Mouse (Mus musculus): ENCODE results near the gene C1qtnf1. TPM values are rescaled to one million over a fixed set of nuclear protein-coding genes. Genes with fewer than 3 reads are reported as not detected.
"Not testable (repeated sequence)": the region's sequence is repeated elsewhere in the genome, so short reads cannot be mapped to it uniquely, and the experiment has no call there.

The C1qtnf1 gene
- 3.3 and 6.2 TPM in 2 replicates for polyA plus RNA-seq (2014; fragmentation: Nextera tagmentation; extraction: Ambion mirVana)

GRCm38 (mm10) chr11:118427986-118428385, at the start of gene C1qtnf1:
Gene C1qtnf1, plus strand, starts transcription at chr11:118428203.
- Histone ChIP-seq H3K27me3 (ENCODE audit: control insufficient read depth, insufficient read depth, low read length) (no peaks in the 10 kb centered on the region), H3K9me3 (ENCODE audit: control insufficient read depth, low read length) (no peaks in the 10 kb centered on the region), H3K4me3 (ENCODE audit: low read depth, low read length) (peak within 1 kb of the TSS; percentile 9; the same call in 1 of the 2 replicates), H3K4me2 (ENCODE audit: low read depth, low read length) (peak within 1 kb of the TSS; percentile 33), H3K27ac (ENCODE audit: low read depth, low read length) (no peak within 1 kb of the TSS; the same call in 1 of the 2 replicates), H3K4me1 (ENCODE audit: control insufficient read depth, insufficient read depth, low read length) (peaks cover 14% of the 10 kb centered on the region; the same call in 1 of the 2 replicates), H3K36me3 (ENCODE audit: control insufficient read depth, insufficient read depth, low read length) (no peaks in the 10 kb centered on the region), H3K9ac (replicated peaks; ENCODE audit: low read depth, low read length) (peak within 1 kb of the TSS; percentile 22)
- WGBS = 2% methylated on average over 8 of the region's 8 CpGs
- ATAC-seq (ENCODE audit: low read depth) = no peak

- Histone ChIP-seq H3K9ac (replicated peaks; ENCODE audit: low read depth, low read length) (no peak overlapping the region), H3K27ac (ENCODE audit: low read depth, low read length) (no peak overlapping the region), H3K27me3 (ENCODE audit: control insufficient read depth, insufficient read depth, low read length) (no peaks in the 10 kb centered on the region), H3K36me3 (ENCODE audit: control insufficient read depth, insufficient read depth, low read length) (no peaks in the 10 kb centered on the region), H3K4me1 (ENCODE audit: control insufficient read depth, insufficient read depth, low read length) (0 out of 2 replicates have a peak, but pooled peaks cover 3% of the 10 kb centered on the region), H3K9me3 (ENCODE audit: control insufficient read depth, low read length) (no peaks in the 10 kb centered on the region), H3K4me3 (ENCODE audit: low read depth, low read length) (no peak overlapping the region), H3K4me2 (ENCODE audit: low read depth, low read length) (no peak overlapping the region)
- 75% methylated on average over 6 of the region's 6 CpGs for WGBS
- no peak for ATAC-seq (ENCODE audit: low read depth)
These were observed 49.3 kb upstream of the C1qtnf1 start for GRCm38 (mm10) chr11:118378656-118379055.

GRCm38 (mm10) chr11:118379251-118380009, 48.6 kb upstream of the C1qtnf1 start:
- Histone ChIP-seq H3K9ac (replicated peaks; ENCODE audit: low read depth, low read length) (no peak overlapping the region), H3K4me3 (ENCODE audit: low read depth, low read length) (no peak overlapping the region), H3K27ac (ENCODE audit: low read depth, low read length) (no peak overlapping the region), H3K4me1 (ENCODE audit: control insufficient read depth, insufficient read depth, low read length) (0 out of 2 replicates have a peak, but pooled peaks cover 3% of the 10 kb centered on the region), H3K36me3 (ENCODE audit: control insufficient read depth, insufficient read depth, low read length) (no peaks in the 10 kb centered on the region), H3K4me2 (ENCODE audit: low read depth, low read length) (no peak overlapping the region), H3K9me3 (ENCODE audit: control insufficient read depth, low read length) (no peaks in the 10 kb centered on the region), H3K27me3 (ENCODE audit: control insufficient read depth, insufficient read depth, low read length) (no peaks in the 10 kb centered on the region)
- 48% methylated on average over 11 of the region's 11 CpGs for WGBS
- ATAC-seq (ENCODE audit: low read depth) = no peak

DNA sequence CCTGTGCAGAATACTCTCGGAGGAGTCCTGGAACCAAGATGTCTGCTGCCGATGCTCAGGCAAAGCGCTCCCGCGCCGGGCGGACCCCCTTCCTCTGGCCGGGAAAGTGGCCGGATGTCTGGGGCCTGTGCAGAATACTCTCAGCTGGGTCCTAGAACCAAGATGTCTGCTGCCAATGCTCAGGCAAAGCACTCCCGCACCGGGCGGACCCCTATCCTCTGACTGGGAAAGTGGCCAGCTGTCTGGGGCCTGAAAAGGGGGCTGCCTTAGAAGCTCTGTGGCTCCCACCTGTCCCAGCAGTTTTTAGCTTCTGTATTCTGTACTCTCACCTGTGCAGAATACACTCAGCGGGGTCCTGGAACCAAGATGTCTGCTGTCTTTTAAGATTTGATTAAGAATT, 40.2 kb upstream of the C1qtnf1 start:
- not testable (repeated sequence) for H3K27me3 ChIP-seq (ENCODE audit: control insufficient read depth, insufficient read depth, low read length); H3K4me3 ChIP-seq (ENCODE audit: low read depth, low read length); ATAC-seq (ENCODE audit: low read depth); H3K4me2 ChIP-seq (ENCODE audit: low read depth, low read length); H3K27ac ChIP-seq (ENCODE audit: low read depth, low read length); H3K9me3 ChIP-seq (ENCODE audit: control insufficient read depth, low read length); H3K9ac ChIP-seq (replicated peaks; ENCODE audit: low read depth, low read length); H3K4me1 ChIP-seq (ENCODE audit: control insufficient read depth, insufficient read depth, low read length); H3K36me3 ChIP-seq (ENCODE audit: control insufficient read depth, insufficient read depth, low read length)
- WGBS = 95% methylated on average over 13 of the region's 13 CpGs

DNA sequence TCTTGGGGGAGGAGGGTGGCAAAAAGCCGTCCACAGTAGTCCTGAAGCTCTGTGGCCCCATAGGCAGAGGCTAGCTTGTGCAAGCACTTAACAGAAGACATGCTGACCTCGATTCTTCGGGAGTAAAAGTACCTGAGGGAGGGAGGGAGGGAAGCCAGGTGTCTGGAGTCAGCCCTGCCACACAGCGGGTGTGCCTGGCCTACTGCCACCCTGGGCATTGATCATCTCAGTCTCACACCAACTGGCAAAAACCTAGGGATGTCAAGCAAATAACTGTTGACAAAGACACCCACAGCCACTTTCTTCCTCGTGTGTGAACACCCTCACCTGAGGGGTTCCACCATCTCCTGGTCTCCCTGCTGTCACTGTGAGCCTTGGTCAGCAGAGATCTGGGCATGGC, 34.0 kb upstream of the C1qtnf1 start:
- ATAC-seq (ENCODE audit: low read depth) = no peak
- no peak overlapping the region for H3K4me2 ChIP-seq (ENCODE audit: low read depth, low read length)
- WGBS = 92% methylated on average over 5 of the region's 5 CpGs
- no peaks in the 10 kb centered on the region for H3K9me3 ChIP-seq (ENCODE audit: control insufficient read depth, low read length)
- H3K27ac ChIP-seq (ENCODE audit: low read depth, low read length) = no peak overlapping the region
- H3K4me3 ChIP-seq (ENCODE audit: low read depth, low read length) = no peak overlapping the region
- no peaks in the 10 kb centered on the region for H3K36me3 ChIP-seq (ENCODE audit: control insufficient read depth, insufficient read depth, low read length)
- no peaks in the 10 kb centered on the region for H3K27me3 ChIP-seq (ENCODE audit: control insufficient read depth, insufficient read depth, low read length)
- no peaks in the 10 kb centered on the region for H3K4me1 ChIP-seq (ENCODE audit: control insufficient read depth, insufficient read depth, low read length)
- H3K9ac ChIP-seq (replicated peaks; ENCODE audit: low read depth, low read length) = no peak overlapping the region

- Histone ChIP-seq H3K9me3 (ENCODE audit: control insufficient read depth, low read length) (no peaks in the 10 kb centered on the region), H3K27me3 (ENCODE audit: control insufficient read depth, insufficient read depth, low read length) (no peaks in the 10 kb centered on the region), H3K4me2 (ENCODE audit: low read depth, low read length) (no peak overlapping the region), H3K27ac (ENCODE audit: low read depth, low read length) (no peak overlapping the region), H3K36me3 (ENCODE audit: control insufficient read depth, insufficient read depth, low read length) (no peaks in the 10 kb centered on the region), H3K4me1 (ENCODE audit: control insufficient read depth, insufficient read depth, low read length) (no peaks in the 10 kb centered on the region), H3K9ac (replicated peaks; ENCODE audit: low read depth, low read length) (no peak overlapping the region), H3K4me3 (ENCODE audit: low read depth, low read length) (no peak overlapping the region)
- 64% methylated on average over 6 of the region's 6 CpGs for WGBS
- no peak for ATAC-seq (ENCODE audit: low read depth)
These were observed 33.5 kb upstream of the C1qtnf1 start for GRCm38 (mm10) chr11:118394538-118394937.

DNA sequence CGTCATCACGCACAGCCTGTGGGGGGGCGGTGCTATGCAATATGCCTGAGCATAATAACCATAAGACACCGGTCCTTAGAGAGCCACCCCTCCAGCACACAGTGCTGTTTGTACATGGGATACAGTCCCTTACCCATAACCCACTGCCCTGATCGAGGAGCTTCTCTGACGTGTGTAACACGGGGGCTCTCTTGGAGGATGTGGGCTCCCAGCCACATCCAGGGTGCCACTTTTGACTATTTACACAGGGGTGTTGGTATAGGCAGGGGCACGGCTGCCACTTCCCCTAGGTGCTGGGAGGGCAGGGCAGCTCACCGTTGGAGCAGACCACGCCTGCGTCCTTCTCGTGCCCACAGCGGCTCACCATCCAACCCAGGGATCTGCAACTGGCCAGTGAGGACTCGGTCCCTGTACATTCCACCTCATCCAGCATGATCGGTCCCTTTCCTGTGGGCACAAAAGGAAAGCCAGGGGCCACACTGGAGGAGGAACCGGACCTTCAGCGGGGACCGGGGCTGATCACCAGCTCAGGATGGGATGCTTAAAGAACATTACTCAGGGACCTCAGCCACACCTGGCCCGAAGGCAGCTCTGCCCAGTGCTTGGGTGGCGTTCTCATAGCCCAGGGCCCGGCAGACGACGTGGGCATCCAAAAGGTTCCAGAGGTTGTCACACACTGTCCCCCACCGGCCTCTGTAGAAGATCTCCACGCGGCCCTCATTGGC, 30.0 kb upstream of the C1qtnf1 start:
- Histone ChIP-seq H3K27me3 (ENCODE audit: control insufficient read depth, insufficient read depth, low read length) (no peaks in the 10 kb centered on the region), H3K4me1 (ENCODE audit: control insufficient read depth, insufficient read depth, low read length) (no peaks in the 10 kb centered on the region), H3K9ac (replicated peaks; ENCODE audit: low read depth, low read length) (no peak overlapping the region), H3K4me2 (ENCODE audit: low read depth, low read length) (no peak overlapping the region), H3K36me3 (ENCODE audit: control insufficient read depth, insufficient read depth, low read length) (no peaks in the 10 kb centered on the region), H3K4me3 (ENCODE audit: low read depth, low read length) (no peak overlapping the region), H3K9me3 (ENCODE audit: control insufficient read depth, low read length) (no peaks in the 10 kb centered on the region), H3K27ac (ENCODE audit: low read depth, low read length) (no peak overlapping the region)
- 92% methylated on average over 26 of the region's 26 CpGs for WGBS
- ATAC-seq (ENCODE audit: low read depth) = no peak

DNA sequence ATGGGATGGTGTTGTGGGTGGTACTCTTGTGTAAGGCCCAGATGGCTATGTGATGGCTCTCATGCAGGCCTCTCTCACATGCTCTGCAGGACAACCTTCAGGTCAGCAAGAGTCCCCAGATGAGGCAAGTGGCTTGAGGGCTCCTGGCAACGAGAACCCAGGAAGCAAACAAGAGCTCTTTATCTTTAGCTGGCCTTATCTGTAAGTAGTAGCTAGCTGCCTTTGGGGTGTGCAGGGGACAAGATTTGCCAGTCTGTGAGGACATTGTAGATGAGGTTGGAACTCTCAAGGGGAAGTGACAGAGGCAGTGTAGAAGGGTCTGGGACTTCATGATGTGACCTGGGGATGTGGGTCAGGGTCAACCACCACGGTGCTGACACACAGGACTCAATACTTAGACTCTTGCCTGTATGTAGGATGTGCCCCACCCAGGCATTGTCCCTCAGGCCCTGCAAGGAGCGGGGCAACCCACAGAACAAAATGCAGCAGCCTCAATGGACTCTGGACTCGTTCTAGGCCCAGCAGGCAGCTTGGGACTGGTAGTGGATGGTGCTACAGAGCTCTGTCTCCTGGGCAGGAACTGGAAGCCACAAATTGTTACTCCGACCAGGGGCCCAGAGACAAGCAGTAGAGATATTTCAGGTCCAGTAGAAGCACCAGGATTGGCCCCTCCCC, 28.0 kb upstream of the C1qtnf1 start:
- Histone ChIP-seq H3K4me1 (ENCODE audit: control insufficient read depth, insufficient read depth, low read length) (no peaks in the 10 kb centered on the region), H3K4me2 (ENCODE audit: low read depth, low read length) (no peak overlapping the region), H3K27ac (ENCODE audit: low read depth, low read length) (no peak overlapping the region), H3K9ac (replicated peaks; ENCODE audit: low read depth, low read length) (0 out of 2 replicates have a peak overlapping the region, but pooled peaks have one; percentile 28), H3K27me3 (ENCODE audit: control insufficient read depth, insufficient read depth, low read length) (no peaks in the 10 kb centered on the region), H3K36me3 (ENCODE audit: control insufficient read depth, insufficient read depth, low read length) (no peaks in the 10 kb centered on the region), H3K9me3 (ENCODE audit: control insufficient read depth, low read length) (no peaks in the 10 kb centered on the region), H3K4me3 (ENCODE audit: low read depth, low read length) (no peak overlapping the region)
- WGBS = 76% methylated on average over 5 of the region's 5 CpGs
- ATAC-seq (ENCODE audit: low read depth) = no peak
